Mouse (Mus musculus): ENCODE data around the gene Chkb. TPM values are rescaled to one million over a fixed set of nuclear protein-coding genes. Genes with fewer than 3 reads are reported as not detected.
A peak's percentile ranks its signal among the peaks of the same experiment; 100 is the strongest.

The Chkb gene
- polyA plus RNA-seq, 1 experiment = 29.4 TPM

GRCm38 (mm10) chr15:89455642-89456041 lies 25.9 kb upstream of the Chkb start:
- no peaks in the 10 kb centered on the region for H3K4me1 ChIP-seq (ENCODE audit: control insufficient read depth, insufficient read depth, low read length)
- TF ChIP-seq POLR2A (IDR thresholded peaks at IDR 0.05; ENCODE audit: low read depth, low read length) = no peak
- TF ChIP-seq CTCF (IDR thresholded peaks at IDR 0.05; ENCODE audit: borderline replicate concordance, insufficient read depth, low read length) = no peak

GRCm38 (mm10) chr15:89454857-89455256 lies 25.1 kb upstream of the Chkb start:
- H3K4me3 ChIP-seq (ENCODE audit: insufficient read depth, low read length) = no peak overlapping the region
- TF ChIP-seq CTCF (IDR thresholded peaks at IDR 0.05; ENCODE audit: borderline replicate concordance, insufficient read depth, low read length) = no peak
- TF ChIP-seq POLR2A (IDR thresholded peaks at IDR 0.05; ENCODE audit: low read depth, low read length) = no peak
- H3K27ac ChIP-seq (ENCODE audit: insufficient read depth, low read length) = no peak overlapping the region
- no peaks in the 10 kb centered on the region for H3K4me1 ChIP-seq (ENCODE audit: control insufficient read depth, insufficient read depth, low read length)

More at GRCm38 (mm10) chr15:89455642-89456041, 25.9 kb upstream of the Chkb start:
- Histone ChIP-seq H3K27ac (ENCODE audit: insufficient read depth, low read length) (no peak overlapping the region), H3K4me3 (ENCODE audit: insufficient read depth, low read length) (no peak overlapping the region)

- Histone ChIP-seq H3K27ac (ENCODE audit: insufficient read depth, low read length) (no peak within 1 kb of the TSS), H3K4me1 (ENCODE audit: control insufficient read depth, insufficient read depth, low read length) (no peaks in the 10 kb centered on the region), H3K4me3 (ENCODE audit: insufficient read depth, low read length) (peak within 1 kb of the TSS; percentile 22; the same call in 1 of the 2 replicates)
- TF ChIP-seq CTCF (IDR thresholded peaks at IDR 0.05; ENCODE audit: borderline replicate concordance, insufficient read depth, low read length) (no peak), POLR2A (IDR thresholded peaks at IDR 0.05; ENCODE audit: low read depth, low read length) (no peak)
Measured at GRCm38 (mm10) chr15:89453865-89454478, 24.3 kb upstream of the Chkb start, which contains the start of gene Mapk8ip2. Gene Mapk8ip2 (plus strand): TSS chr15:89453913.

- H3K27ac ChIP-seq (ENCODE audit: insufficient read depth, low read length) = no peak overlapping the region
- TF ChIP-seq POLR2A (IDR thresholded peaks at IDR 0.05; ENCODE audit: low read depth, low read length) (no peak), CTCF (IDR thresholded peaks at IDR 0.05; ENCODE audit: borderline replicate concordance, insufficient read depth, low read length) (no peak)
- H3K4me3 ChIP-seq (ENCODE audit: insufficient read depth, low read length) = no peak overlapping the region
- no peaks in the 10 kb centered on the region for H3K4me1 ChIP-seq (ENCODE audit: control insufficient read depth, insufficient read depth, low read length)
Measured at GRCm38 (mm10) chr15:89452906-89453864, 23.5 kb upstream of the Chkb start.

GRCm38 (mm10) chr15:89442486-89443070 lies 12.9 kb upstream of the Chkb start:
- Histone ChIP-seq H3K27ac (ENCODE audit: insufficient read depth, low read length) (no peak overlapping the region), H3K4me1 (ENCODE audit: control insufficient read depth, insufficient read depth, low read length) (no peaks in the 10 kb centered on the region), H3K4me3 (ENCODE audit: insufficient read depth, low read length) (no peak overlapping the region)
- TF ChIP-seq POLR2A (IDR thresholded peaks at IDR 0.05; ENCODE audit: low read depth, low read length) (no peak), CTCF (IDR thresholded peaks at IDR 0.05; ENCODE audit: borderline replicate concordance, insufficient read depth, low read length) (no peak)

GRCm38 (mm10) chr15:89435878-89436277 lies 6.2 kb upstream of the Chkb start:
- TF ChIP-seq POLR2A (IDR thresholded peaks at IDR 0.05; ENCODE audit: low read depth, low read length) (no peak), CTCF (IDR thresholded peaks at IDR 0.05; ENCODE audit: borderline replicate concordance, insufficient read depth, low read length) (no peak)
- Histone ChIP-seq H3K27ac (ENCODE audit: insufficient read depth, low read length) (no peak overlapping the region), H3K4me1 (ENCODE audit: control insufficient read depth, insufficient read depth, low read length) (no peaks in the 10 kb centered on the region), H3K4me3 (ENCODE audit: insufficient read depth, low read length) (no peak overlapping the region)

- Histone ChIP-seq H3K4me1 (ENCODE audit: control insufficient read depth, insufficient read depth, low read length) (no peaks in the 10 kb centered on the region), H3K4me3 (ENCODE audit: insufficient read depth, low read length) (no peak overlapping the region), H3K27ac (ENCODE audit: insufficient read depth, low read length) (no peak overlapping the region)
- no peak for TF ChIP-seq CTCF (IDR thresholded peaks at IDR 0.05; ENCODE audit: borderline replicate concordance, insufficient read depth, low read length)
- TF ChIP-seq POLR2A (IDR thresholded peaks at IDR 0.05; ENCODE audit: low read depth, low read length) = no peak
Measured at GRCm38 (mm10) chr15:89434136-89434535, 4.4 kb upstream of the Chkb start.

- no peak overlapping the region for H3K4me3 ChIP-seq (ENCODE audit: insufficient read depth, low read length)
- no peak for TF ChIP-seq POLR2A (IDR thresholded peaks at IDR 0.05; ENCODE audit: low read depth, low read length)
- no peak for TF ChIP-seq CTCF (IDR thresholded peaks at IDR 0.05; ENCODE audit: borderline replicate concordance, insufficient read depth, low read length)
- no peak overlapping the region for H3K27ac ChIP-seq (ENCODE audit: insufficient read depth, low read length)
- no peaks in the 10 kb centered on the region for H3K4me1 ChIP-seq (ENCODE audit: control insufficient read depth, insufficient read depth, low read length)
Measured at GRCm38 (mm10) chr15:89432946-89433345, 3.2 kb upstream of the Chkb start.

- Histone ChIP-seq H3K4me3 (ENCODE audit: insufficient read depth, low read length) (no peak overlapping the region), H3K27ac (ENCODE audit: insufficient read depth, low read length) (no peak overlapping the region), H3K4me1 (ENCODE audit: control insufficient read depth, insufficient read depth, low read length) (no peaks in the 10 kb centered on the region)
- TF ChIP-seq CTCF (IDR thresholded peaks at IDR 0.05; ENCODE audit: borderline replicate concordance, insufficient read depth, low read length) (no peak), POLR2A (IDR thresholded peaks at IDR 0.05; ENCODE audit: low read depth, low read length) (no peak)
Measured at GRCm38 (mm10) chr15:89431806-89432205, 2.1 kb upstream of the Chkb start.
